In the genomic region with DNA sequence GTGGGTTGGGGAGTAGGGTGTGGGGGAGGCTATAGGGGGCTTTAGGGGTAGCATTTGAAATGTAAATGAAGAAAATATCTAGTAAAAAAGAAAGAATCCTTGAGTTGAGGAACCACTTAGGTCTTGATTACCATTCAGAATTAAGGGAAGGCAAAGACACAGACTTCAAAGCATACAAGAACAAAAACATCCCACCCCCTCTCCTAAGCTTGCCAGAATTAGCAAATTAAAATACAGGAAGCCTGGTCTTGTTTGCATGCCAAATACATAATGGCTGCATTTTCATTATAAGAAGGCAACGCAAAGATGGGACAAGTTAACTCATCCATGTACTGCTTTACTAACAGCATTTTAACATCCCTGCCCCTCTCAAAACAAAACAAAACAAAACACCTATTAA, we compare ENCODE assay signal across 15 mouse cellular contexts.
"Had no signal": no experiment of that assay in that cellular context is flagged by ENCODE, and none has a peak within 500 bp of the region (broad histone marks: within the 10 kb centered on the region; RNA-seq: fewer than 3 reads in every experiment).

No protein-coding gene starts in this region.

- H3K9me3 ChIP-seq: kidney, embryonic 15.5 days; limb, embryonic 15.5 days; liver, embryonic 12.5 days; lung, embryonic 15.5 days; midbrain, embryonic 12.5 days; neural tube, embryonic 13.5 days had no signal

- DNase-seq: kidney, adult 2 months; kidney, postnatal 14 days; lung, postnatal 14 days; retina, postnatal 1 day; right cerebral cortex, postnatal 4 days; spleen, adult 18-20 months; thymus, adult 2 months; thymus, postnatal 36 days had no signal

- H3K4me1 ChIP-seq: limb, embryonic 15.5 days; liver, embryonic 12.5 days; midbrain, embryonic 12.5 days; neural tube, embryonic 13.5 days had no signal

- H3K27me3 ChIP-seq: kidney, embryonic 15.5 days; limb, embryonic 15.5 days; liver, embryonic 12.5 days; lung, embryonic 15.5 days; midbrain, embryonic 12.5 days; neural tube, embryonic 13.5 days had no signal

- H3K9ac ChIP-seq: kidney, embryonic 15.5 days; limb, embryonic 15.5 days; liver, embryonic 12.5 days; lung, embryonic 15.5 days; midbrain, embryonic 12.5 days; neural tube, embryonic 13.5 days had no signal

- H3K36me3 ChIP-seq: kidney, embryonic 15.5 days; limb, embryonic 15.5 days; liver, embryonic 12.5 days; lung, embryonic 15.5 days; midbrain, embryonic 12.5 days; neural tube, embryonic 13.5 days had no signal

- H3K4me2 ChIP-seq: kidney, embryonic 15.5 days; limb, embryonic 15.5 days; liver, embryonic 12.5 days; lung, embryonic 15.5 days; midbrain, embryonic 12.5 days; neural tube, embryonic 13.5 days had no signal

- H3K4me3 ChIP-seq: kidney, embryonic 15.5 days; limb, embryonic 15.5 days; liver, embryonic 12.5 days; lung, embryonic 15.5 days; midbrain, embryonic 12.5 days; neural tube, embryonic 13.5 days had no signal

- H3K27ac ChIP-seq: kidney, embryonic 15.5 days; limb, embryonic 15.5 days; liver, embryonic 12.5 days; lung, embryonic 15.5 days; midbrain, embryonic 12.5 days; neural tube, embryonic 13.5 days had no signal

- ATAC-seq: liver, embryonic 12.5 days; midbrain, embryonic 16.5 days had no signal
